Mouse (Mus musculus): ENCODE data around the gene 3110009E18Rik.

The 3110009E18Rik gene

GRCm38 (mm10) chr1:120142551-120142950 is 21.6 kb downstream of the 3110009E18Rik start:
- DNase-seq (ENCODE audit: low spot score in 2 of 2): no peak

- DNase-seq (ENCODE audit: low spot score in 2 of 2): no peak
Observed at GRCm38 (mm10) chr1:120145527-120146216, 24.7 kb downstream of the 3110009E18Rik start.

GRCm38 (mm10) chr1:120146994-120147393 is 26.0 kb downstream of the 3110009E18Rik start:
- DNase-seq (ENCODE audit: low spot score in 2 of 2): no peak

GRCm38 (mm10) chr1:120154232-120154631 is 33.2 kb downstream of the 3110009E18Rik start:
- DNase-seq (ENCODE audit: low spot score in 2 of 2): no peak

GRCm38 (mm10) chr1:120155325-120155724 is 34.3 kb downstream of the 3110009E18Rik start:
- no peak for DNase-seq (ENCODE audit: low spot score in 2 of 2)

GRCm38 (mm10) chr1:120158474-120159127 is 37.6 kb downstream of the 3110009E18Rik start:
- no peak for DNase-seq (ENCODE audit: low spot score in 2 of 2)

- no peak for DNase-seq (ENCODE audit: low spot score in 2 of 2)
Observed at GRCm38 (mm10) chr1:120161502-120161901, 40.5 kb downstream of the 3110009E18Rik start.

GRCm38 (mm10) chr1:120162616-120163015 is 41.6 kb downstream of the 3110009E18Rik start:
- no peak for DNase-seq (ENCODE audit: low spot score in 2 of 2)

- DNase-seq (ENCODE audit: low spot score in 2 of 2): no peak
Observed at GRCm38 (mm10) chr1:120168016-120168415, 47.0 kb downstream of the 3110009E18Rik start.

- no peak for DNase-seq (ENCODE audit: low spot score in 2 of 2)
Observed at GRCm38 (mm10) chr1:120168674-120169073, 47.7 kb downstream of the 3110009E18Rik start.

- DNase-seq (ENCODE audit: low spot score in 2 of 2): no peak
Observed at GRCm38 (mm10) chr1:120170307-120170706, 49.3 kb downstream of the 3110009E18Rik start.

GRCm38 (mm10) chr1:120171819-120172521 is 51.0 kb downstream of the 3110009E18Rik start:
- no peak for DNase-seq (ENCODE audit: low spot score in 2 of 2)

- no peak for DNase-seq (ENCODE audit: low spot score in 2 of 2)
Observed at GRCm38 (mm10) chr1:120174991-120175390, 54.0 kb downstream of the 3110009E18Rik start.

GRCm38 (mm10) chr1:120176313-120176712 is 55.3 kb downstream of the 3110009E18Rik start:
- DNase-seq (ENCODE audit: low spot score in 2 of 2): no peak

- DNase-seq (ENCODE audit: low spot score in 2 of 2): no peak
Observed at GRCm38 (mm10) chr1:120177141-120177540, 56.2 kb downstream of the 3110009E18Rik start.

GRCm38 (mm10) chr1:120186204-120186603 is 65.2 kb downstream of the 3110009E18Rik start:
- no peak for DNase-seq (ENCODE audit: low spot score in 2 of 2)

GRCm38 (mm10) chr1:120186655-120187054 is 65.7 kb downstream of the 3110009E18Rik start:
- DNase-seq (ENCODE audit: low spot score in 2 of 2): no peak

GRCm38 (mm10) chr1:120187059-120187458 is 66.1 kb downstream of the 3110009E18Rik start:
- no peak for DNase-seq (ENCODE audit: low spot score in 2 of 2)

GRCm38 (mm10) chr1:120189206-120189605 is 68.2 kb downstream of the 3110009E18Rik start:
- DNase-seq (ENCODE audit: low spot score in 2 of 2): no peak

GRCm38 (mm10) chr1:120190300-120190699 is 69.3 kb downstream of the 3110009E18Rik start:
- DNase-seq (ENCODE audit: low spot score in 2 of 2): no peak

GRCm38 (mm10) chr1:120190946-120191345 is 70.0 kb downstream of the 3110009E18Rik start:
- DNase-seq (ENCODE audit: low spot score in 2 of 2): no peak

- DNase-seq (ENCODE audit: low spot score in 2 of 2): no peak
Observed at GRCm38 (mm10) chr1:120192321-120192720, 71.3 kb downstream of the 3110009E18Rik start.

GRCm38 (mm10) chr1:120193586-120193985 is 72.6 kb downstream of the 3110009E18Rik start:
- no peak for DNase-seq (ENCODE audit: low spot score in 2 of 2)

All from spleen, postnatal 4 days (tissue).